Mouse (Mus musculus): ENCODE measurements around the gene Lmx1b.

GRCm38 (mm10) chr2:33638141-33638733, 2.1 kb downstream of the Lmx1b start:
- TF ChIP-seq POLR2A (IDR thresholded peaks at IDR 0.05; ENCODE audit: borderline replicate concordance, extremely low read depth, insufficient read depth, insufficient read length, poor library complexity, severe bottlenecking) (no peak), CTCF (IDR thresholded peaks at IDR 0.05; ENCODE audit: borderline replicate concordance, extremely low read depth, insufficient read depth, insufficient read length) (no peak)
